Mouse (Mus musculus) Patski (cell line): ENCODE results near the gene Mdm4. TPM values are rescaled to one million over a fixed set of nuclear protein-coding genes. Genes with fewer than 3 reads are reported as not detected.

ENCODE experiments used
- ATAC-seq: fragments of 100-300 bp; one replicate; pipeline ENCODE4 v1.8.0; 2021
- CTCF ChIA-PET: fragments of 350-600 bp; sonication (Branson Sonifier 250); formaldehyde crosslinking; loops from one replicate; lab custom pipeline; 2022; ENCODE audit warnings: inconsistent platforms; lab: Charles Lee
- POLR2A ChIA-PET: fragments of 350-600 bp; sonication (Branson Sonifier 250); formaldehyde crosslinking; loops from one replicate; lab custom pipeline; 2022; ENCODE audit warnings: antibody characterized with exemption, inconsistent platforms; lab: Charles Lee
- DNase-seq: peaks from one replicate; pipeline ENCODE4 v3.0.0-alpha.2; 2011; ENCODE audit warnings: low read depth, low spot score
- H3K27me3 ChIP-seq: fragments of 371-371 bp; one replicate; pipeline ENCODE4 v1.5.1; 2021
- CTCF ChIP-seq: fragments of 100-300 bp; IDR thresholded peaks from one replicate; pipeline ENCODE4 v1.5.1; 2021
- in situ Hi-C: fragments of 300-500 bp; cut with MboI; formaldehyde crosslinking; loops from 3 replicates; pipeline ENCODE4 v1.11.1; 2018; ENCODE audit warnings: low pct_unique_long_range_greater_than_20kb, mixed read lengths
- polyA plus RNA-seq: library from polyadenylated mRNA; unstranded; gene quantifications from one replicate; pipeline ENCODE4 v1.2.3, GENCODE M21; 2021

The Mdm4 gene
- polyA plus RNA-seq, result 59.2 TPM

- ATAC-seq (no peak), DNase-seq (no peak)
- no peaks in the 10 kb centered on the region for H3K27me3 ChIP-seq
- in situ Hi-C loops, result loop anchor here (25.0 kb wide), 1 partner anchor 582 kb away; the partner anchor contains the start of gene Snrpe
- TF ChIP-seq CTCF, result no peak
- CTCF ChIA-PET, result no interaction called here
- POLR2A ChIA-PET, result no interaction called here
These were observed at the start of gene Mdm4 for GRCm38 (mm10) chr1:133030461-133030860. Mdm4 (minus strand) TSS chr1:133030561.

- ATAC-seq (no peak), DNase-seq (no peak)
- in situ Hi-C loops, result no loop called here
- no peak for TF ChIP-seq CTCF
- ChIA-PET POLR2A (no interaction called here), CTCF (interaction anchor here (1.2 kb wide), 1 partner anchor 8 kb away, joined by 4 read pairs; no protein-coding TSS in a partner anchor)
- no peaks in the 10 kb centered on the region for H3K27me3 ChIP-seq
These were observed 49.8 kb upstream of the Mdm4 start for GRCm38 (mm10) chr1:133080079-133080561.

- no peak for TF ChIP-seq CTCF
- no peaks in the 10 kb centered on the region for H3K27me3 ChIP-seq
- POLR2A ChIA-PET, result no interaction called here
- CTCF ChIA-PET, result interaction anchor here (1.0 to 1.2 kb wide), 2 partner anchors 9 to 22 kb away, joined by 3 to 4 read pairs; no protein-coding TSS in a partner anchor
- no peak for ATAC-seq
- no peak for DNase-seq
- in situ Hi-C loops, result no loop called here
These were observed 49.1 kb upstream of the Mdm4 start for GRCm38 (mm10) chr1:133079509-133079908.

- ChIA-PET POLR2A (interaction anchor here (0.6 to 0.9 kb wide), 2 partner anchors 8 to 28 kb away, joined by 3 to 4 read pairs; no protein-coding TSS in a partner anchor), CTCF (interaction anchor here (1.0 kb wide), 1 partner anchor 23 kb away, joined by 3 read pairs; no protein-coding TSS in a partner anchor)
- in situ Hi-C loops, result no loop called here
- ATAC-seq (no peak), DNase-seq (no peak)
- TF ChIP-seq CTCF, result no peak
- no peaks in the 10 kb centered on the region for H3K27me3 ChIP-seq
These were observed 48.0 kb upstream of the Mdm4 start for GRCm38 (mm10) chr1:133078338-133078727.

- no peak for ATAC-seq
- in situ Hi-C loops, result no loop called here
- DNase-seq, result no peak
These were observed 47.4 kb upstream of the Mdm4 start for GRCm38 (mm10) chr1:133077606-133078337.

GRCm38 (mm10) chr1:133076681-133077514 lies 46.5 kb upstream of the Mdm4 start:
- DNase-seq (peak; percentile 19), ATAC-seq (peak; percentile 5)
- ChIA-PET CTCF (interaction anchor here (1.0 to 1.5 kb wide), 3 partner anchors 11 to 32 kb away, joined by 3 to 4 read pairs (median 3); no protein-coding TSS in a partner anchor), POLR2A (no interaction called here)
- no peak for TF ChIP-seq CTCF
- in situ Hi-C loops, result no loop called here
- no peaks in the 10 kb centered on the region for H3K27me3 ChIP-seq

More at GRCm38 (mm10) chr1:133077606-133078337, 47.4 kb upstream of the Mdm4 start:
- POLR2A ChIA-PET, result no interaction called here
- H3K27me3 ChIP-seq, result no peaks in the 10 kb centered on the region
- no peak for TF ChIP-seq CTCF
- CTCF ChIA-PET, result interaction anchor here (1.5 kb wide), 1 partner anchor 24 kb away, joined by 4 read pairs; no protein-coding TSS in a partner anchor

GRCm38 (mm10) chr1:133075651-133076400 lies 45.5 kb upstream of the Mdm4 start:
- CTCF ChIA-PET, result interaction anchor here (1.0 to 1.2 kb wide), 2 partner anchors 12 to 31 kb away, joined by 3 read pairs; no protein-coding TSS in a partner anchor

GRCm38 (mm10) chr1:133074541-133074940 lies 44.2 kb upstream of the Mdm4 start:
- no peak for ATAC-seq
- TF ChIP-seq CTCF, result no peak
- ChIA-PET CTCF (no interaction called here), POLR2A (no interaction called here)
- DNase-seq, result no peak
- in situ Hi-C loops, result no loop called here
- no peaks in the 10 kb centered on the region for H3K27me3 ChIP-seq

More at GRCm38 (mm10) chr1:133075651-133076400, 45.5 kb upstream of the Mdm4 start:
- TF ChIP-seq CTCF, result no peak
- ATAC-seq (no peak), DNase-seq (no peak)
- H3K27me3 ChIP-seq, result no peaks in the 10 kb centered on the region
- in situ Hi-C loops, result no loop called here
- POLR2A ChIA-PET, result no interaction called here

GRCm38 (mm10) chr1:133073327-133073856 lies 43.0 kb upstream of the Mdm4 start:
- no peak for ATAC-seq
- CTCF ChIA-PET, result no interaction called here
- in situ Hi-C loops, result no loop called here
- TF ChIP-seq CTCF, result no peak
- POLR2A ChIA-PET, result no interaction called here
- H3K27me3 ChIP-seq, result no peaks in the 10 kb centered on the region
- DNase-seq, result no peak
